Mouse (Mus musculus) gastrocnemius, postnatal 36 days (tissue): ENCODE measurements around the gene Fpr3. TPM values are rescaled to one million over a fixed set of nuclear protein-coding genes. Genes with fewer than 3 reads are reported as not detected.
"Not testable (repeated sequence)": the region's sequence is repeated elsewhere in the genome, so short reads cannot be mapped to it uniquely, and the experiment has no call there.

ENCODE experiments used
- DNase-seq, 2 experiments: peaks; one replicate each; pipeline ENCODE4 v3.0.0; 2022
- intact Hi-C: fragments of 180-260 bp; cut with DNase I; formaldehyde crosslinking; loops from one replicate; pipeline ENCODE4 v1.15.1; 2025
- total RNA-seq, 2 experiments: library from RNA; stranded (reverse); gene quantifications; 2 replicates each; pipeline ENCODE4 v1.2.3; 2021

Fpr3 gene
- total RNA-seq, 2 experiments from 2014 or later = not detected

- intact Hi-C loops = no loop called here
- no peak for DNase-seq
These were observed 8.3 kb upstream of the Fpr3 start for GRCm38 (mm10) chr17:17879347-17879746.

DNA sequence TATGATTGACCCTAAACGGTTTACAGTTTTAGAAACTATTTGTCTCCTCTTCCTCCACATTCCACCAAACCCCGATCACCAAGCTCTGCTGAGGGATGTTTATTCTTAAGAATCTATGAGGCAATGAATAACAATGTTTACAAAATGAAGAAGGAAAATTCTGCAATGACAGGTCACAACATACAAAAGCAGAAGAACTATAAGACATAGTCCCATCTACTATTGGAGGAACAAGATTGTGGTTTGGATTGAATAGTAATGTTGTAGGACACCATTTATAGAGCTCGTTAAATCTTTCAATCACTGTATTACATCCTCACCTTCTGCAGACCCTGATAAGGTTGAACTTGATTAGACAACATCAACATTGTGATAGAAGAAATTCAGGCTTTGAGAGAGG, 5.0 kb upstream of the Fpr3 start:
- intact Hi-C loops = no loop called here
- DNase-seq = no peak

GRCm38 (mm10) chr17:17883840-17884239, 3.8 kb upstream of the Fpr3 start, which contains the start of gene Fpr1:
Gene Fpr1, minus strand, starts transcription at chr17:17883940.
- DNase-seq = no peak
- intact Hi-C loops = no loop called here

DNA sequence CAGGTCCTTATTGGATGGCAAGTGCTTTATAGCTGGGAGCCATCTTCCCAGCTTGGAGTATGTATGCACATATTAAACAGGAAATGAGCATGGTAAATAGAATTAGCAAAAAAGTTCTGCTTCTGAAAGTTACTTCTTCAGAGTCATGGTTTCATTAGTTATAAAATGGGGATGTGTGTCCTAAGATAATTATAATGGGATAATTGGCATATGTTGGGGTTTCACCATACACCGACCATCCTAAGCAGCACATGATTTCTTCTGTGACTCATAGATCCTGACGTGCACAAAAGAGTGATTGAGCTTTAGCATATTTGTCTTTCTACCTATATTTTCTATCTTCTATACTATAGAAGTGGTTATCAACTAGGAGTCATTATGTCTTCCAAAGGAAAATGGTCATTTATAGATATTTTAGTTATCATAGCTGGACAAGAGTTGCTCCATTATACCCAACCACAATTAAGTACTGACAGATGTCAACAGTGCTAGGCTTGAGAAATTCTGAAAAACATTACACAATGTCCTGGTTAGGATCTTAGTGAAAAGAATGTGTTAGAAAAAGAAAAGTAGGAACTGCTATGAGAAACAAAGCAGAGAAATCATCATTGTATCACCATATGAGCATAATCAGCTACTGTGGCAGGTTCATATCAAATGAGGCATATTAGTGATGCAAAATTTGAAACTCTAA, 2.2 kb downstream of the Fpr3 start:
- intact Hi-C loops = no loop called here
- DNase-seq = no peak

DNA sequence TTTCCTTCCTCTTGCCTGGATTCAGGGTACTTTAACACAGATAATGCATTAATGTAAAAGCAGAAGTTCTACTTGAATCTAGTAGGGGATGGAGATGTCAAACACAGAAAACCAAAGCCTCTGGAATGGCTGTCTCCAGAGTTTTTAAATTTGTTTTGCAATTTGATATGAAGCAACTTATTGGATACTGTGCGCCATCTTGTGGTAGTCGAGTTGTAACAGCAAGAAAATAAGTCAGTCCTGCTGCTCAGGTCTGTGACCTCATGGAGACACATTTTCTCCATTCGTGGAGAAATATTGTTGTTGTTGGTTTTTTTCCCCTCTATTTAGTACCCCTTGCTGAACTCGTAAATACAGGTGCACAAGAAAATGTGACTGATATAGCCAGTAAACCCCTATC, 8.4 kb downstream of the Fpr3 start:
- intact Hi-C loops = loop anchor here (2.0 to 5.0 kb wide), 2 partner anchors 54 to 129 kb away; no protein-coding TSS in a partner anchor
- DNase-seq = peak in 1 of 2 experiments; percentile 10

DNA sequence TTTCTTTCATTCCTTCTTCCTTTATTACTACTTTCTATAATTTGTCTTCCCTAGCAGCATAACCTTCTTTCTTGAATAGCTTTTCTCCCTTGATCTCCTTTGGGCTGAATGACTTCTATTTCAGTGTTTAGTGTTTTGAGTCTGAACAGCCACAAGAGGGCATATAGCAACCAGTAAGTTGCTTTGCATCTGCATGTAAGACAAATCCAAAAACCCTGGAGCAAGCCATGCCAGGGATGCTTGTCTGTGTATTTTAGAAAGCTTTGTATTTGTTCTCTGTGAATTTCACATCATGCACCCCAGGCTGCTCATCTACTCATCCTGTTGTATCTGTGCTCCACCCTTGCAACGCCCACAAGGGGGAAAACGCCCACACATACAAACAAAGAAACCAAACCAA, 11.6 kb downstream of the Fpr3 start:
- intact Hi-C loops = loop anchor here (5.0 kb wide), 1 partner anchor 57 kb away; no protein-coding TSS in a partner anchor
- no peak for DNase-seq

GRCm38 (mm10) chr17:17900768-17901167, 13.1 kb downstream of the Fpr3 start:
- intact Hi-C loops = no loop called here
- DNase-seq = no peak

DNA sequence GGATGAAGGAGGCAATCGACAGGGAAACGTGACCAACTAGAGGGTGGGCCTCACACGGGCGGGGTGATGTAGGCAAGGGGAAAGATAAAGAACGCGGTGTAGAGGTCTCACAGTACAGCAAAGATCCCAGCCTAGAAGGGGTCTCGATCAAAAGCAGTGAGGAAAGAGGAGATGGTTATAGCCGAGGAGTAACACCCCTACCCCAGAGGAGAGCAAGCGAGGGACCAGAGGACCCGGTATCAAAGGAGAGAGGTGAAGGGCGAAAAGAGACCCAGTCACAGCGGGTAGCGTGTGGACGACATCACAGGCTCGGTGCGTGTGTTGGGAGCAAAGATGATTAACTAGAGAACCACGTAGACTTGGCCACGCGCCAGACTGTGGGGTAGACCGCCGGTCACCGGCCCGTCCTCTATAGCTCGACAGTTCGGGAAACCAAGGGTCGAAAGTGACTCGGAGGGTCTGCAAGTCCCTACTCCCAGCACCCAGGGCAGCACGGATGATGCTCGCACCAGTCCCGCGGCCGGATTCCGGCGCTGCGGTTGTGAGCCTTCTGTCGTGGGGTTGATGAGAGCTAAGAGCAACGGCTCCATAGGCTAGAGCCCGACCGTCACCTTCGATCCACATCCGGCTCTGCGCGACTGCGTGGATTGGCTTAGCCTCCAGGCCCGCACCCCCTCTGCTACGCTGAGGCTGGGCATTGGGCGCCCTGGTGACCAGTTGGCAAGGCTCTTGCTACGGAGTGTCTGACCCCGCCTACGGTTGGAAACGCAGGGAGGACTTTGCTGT, 22.2 kb downstream of the Fpr3 start:
- intact Hi-C loops = no loop called here
- DNase-seq = peak; percentile 68 to 69

DNA sequence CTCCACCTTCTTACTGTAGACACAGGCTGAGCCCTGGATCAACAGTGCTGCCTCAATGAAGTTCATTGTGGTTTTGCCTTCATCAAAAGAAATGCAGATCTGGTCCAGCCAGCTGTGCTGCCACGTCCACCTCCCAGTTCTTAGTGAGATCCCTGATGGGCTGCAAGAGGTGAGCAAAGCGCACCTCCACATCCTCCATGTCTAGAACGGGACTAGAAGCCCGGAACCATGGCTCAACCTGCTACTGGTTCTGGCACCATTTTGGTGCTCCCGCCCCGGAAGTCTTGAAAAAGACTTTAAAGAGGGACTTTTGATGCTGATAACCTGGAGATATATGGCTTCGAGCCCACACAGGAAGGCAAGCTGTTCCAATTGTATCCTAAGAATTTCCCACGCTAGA, 25.0 kb downstream of the Fpr3 start:
- DNase-seq, intact Hi-C loops: not testable (repeated sequence)

GRCm38 (mm10) chr17:17917376-17917775, 29.7 kb downstream of the Fpr3 start:
- no peak for DNase-seq
- intact Hi-C loops = no loop called here

- no peak for DNase-seq
- intact Hi-C loops = no loop called here
These were observed 30.1 kb downstream of the Fpr3 start for GRCm38 (mm10) chr17:17917782-17918181.

- intact Hi-C loops = no loop called here
These were observed 85.8 kb downstream of the Fpr3 start for GRCm38 (mm10) chr17:17973443-17973842.

GRCm38 (mm10) chr17:17981232-17981631, 93.6 kb downstream of the Fpr3 start:
- intact Hi-C loops, DNase-seq: not testable (repeated sequence)

More at GRCm38 (mm10) chr17:17973443-17973842, 85.8 kb downstream of the Fpr3 start:
- DNase-seq = no peak

DNA sequence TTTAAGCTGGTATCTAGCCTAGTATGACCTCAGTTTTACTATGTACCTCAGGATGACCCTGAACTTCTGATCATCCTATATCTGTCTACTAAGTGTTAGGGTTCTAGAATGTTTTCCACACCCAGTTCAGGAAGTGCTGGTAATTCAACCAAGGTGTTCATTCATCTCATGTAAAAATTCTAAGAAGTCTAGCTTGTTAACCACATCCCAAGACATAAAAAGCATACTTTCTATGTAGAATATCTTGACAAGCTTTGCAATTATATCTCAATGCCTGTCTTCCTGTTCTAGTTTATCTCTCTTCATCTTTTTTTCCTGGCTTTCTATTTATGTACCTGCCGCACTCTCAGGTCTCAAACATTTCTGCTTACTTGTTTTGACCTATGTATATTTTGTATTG, 117.1 kb downstream of the Fpr3 start:
- no peak for DNase-seq

More for the DNA sequence above, 117.1 kb downstream of the Fpr3 start:
- intact Hi-C loops = no loop called here

Other genes starting within 250 kb of the Fpr3 start
- gene Vmn2r90, start 184.1 kb upstream of the Fpr3 start, total RNA-seq = not detected
- 1 to 10 TPM; 8.7 to 9.4 TPM for gene Spaca6, start 60.7 kb upstream of the Fpr3 start, total RNA-seq
- gene Has1, start 32.6 kb upstream of the Fpr3 start, total RNA-seq = under 1 TPM in 1 of 2 experiments, not detected in 1; 0.26 TPM
- gene Fpr1, start 3.9 kb upstream of the Fpr3 start, total RNA-seq = not detected
- not detected for gene Fpr2, start within 50 bp of the Fpr3 start, total RNA-seq
- not detected for gene Fpr-rs4, start 133.9 kb downstream of the Fpr3 start, total RNA-seq
- not detected for gene Vmn2r124, start 161.6 kb downstream of the Fpr3 start, total RNA-seq
- not detected for gene Vmn2r91, start 197.2 kb downstream of the Fpr3 start, total RNA-seq